Mouse (Mus musculus) forebrain, embryonic 14.5 days (tissue): Measurements from ENCODE around the gene Zmynd8. TPM values are rescaled to one million over a fixed set of nuclear protein-coding genes. Genes with fewer than 3 reads are reported as not detected.
A peak's percentile ranks its signal among the peaks of the same experiment; 100 is the strongest.

Experiments
- ATAC-seq: fragments of 200-750 bp; cut with Nextera tagmentation; 2 replicates; pipeline ENCODE4 v1.8.0; 2017; ENCODE audit warnings: mild to moderate bottlenecking, moderate library complexity
- DNase-seq: peaks from one replicate; pipeline ENCODE4 v3.0.0-alpha.2; 2015; ENCODE audit warnings: low spot score
- H3K27ac ChIP-seq: fragments of 300-500 bp; sonication (generic); 2 replicates; pipeline ENCODE4 v1.5.1; 2014; ENCODE audit warnings: low read depth, mild to moderate bottlenecking, control low read depth, low read length, moderate library complexity
- H3K27me3 ChIP-seq: fragments of 300-500 bp; sonication (generic); replicated peaks from 2 replicates; pipeline ENCODE4 v1.6.1; 2014; ENCODE audit warnings: low read length, control low read depth, mixed read lengths; ENCODE audit not compliant: control insufficient read depth, insufficient read depth
- H3K36me3 ChIP-seq: fragments of 300-500 bp; sonication (generic); 2 replicates; pipeline ENCODE4 v1.6.1; 2014; ENCODE audit warnings: low read length, control low read depth; ENCODE audit not compliant: control insufficient read depth, insufficient read depth
- H3K4me1 ChIP-seq: fragments of 300-500 bp; sonication (generic); 2 replicates; pipeline ENCODE4 v1.6.1; 2014; ENCODE audit warnings: antibody characterized with exemption, low read length, control low read depth; ENCODE audit not compliant: control insufficient read depth, insufficient read depth
- H3K4me2 ChIP-seq: fragments of 300-500 bp; sonication (generic); 2 replicates; pipeline ENCODE4 v1.6.1; 2014; ENCODE audit warnings: mild to moderate bottlenecking, control low read depth, low read length
- H3K4me3 ChIP-seq: fragments of 300-500 bp; sonication (generic); 2 replicates; pipeline ENCODE4 v1.5.1; 2014; ENCODE audit warnings: low read depth, low read length, control low read depth
- H3K9ac ChIP-seq: fragments of 300-500 bp; sonication (generic); 2 replicates; pipeline ENCODE4 v1.6.1; 2014; ENCODE audit warnings: mild to moderate bottlenecking, low read length, control low read depth, moderate library complexity
- H3K9me3 ChIP-seq: fragments of 300-500 bp; sonication (generic); replicated peaks from 2 replicates; pipeline ENCODE4 v1.6.1; 2016; ENCODE audit warnings: low read length, control low read depth, mixed read lengths; ENCODE audit not compliant: control insufficient read depth
- WGBS: fragments of 180-500 bp; shearing (Covaris S2); extraction: QIAGEN DNeasy Blood & Tissue Kit; methylation state at CpG from one replicate; pipeline ENCODE4 v1.1.7; 2014; 5-methylcytosine and 5-hydroxymethylcytosine counted together
- polyA plus RNA-seq: library from polyadenylated mRNA; unstranded; fragments of >200 nt; fragmentation: Nextera tagmentation; extraction: Ambion mirVana; gene quantifications from 2 replicates; pipeline ENCODE4 v1.2.1, GENCODE M21; 2014

The Zmynd8 gene
- polyA plus RNA-seq, 1 experiment from 2014 or later = 43.3 TPM

DNA sequence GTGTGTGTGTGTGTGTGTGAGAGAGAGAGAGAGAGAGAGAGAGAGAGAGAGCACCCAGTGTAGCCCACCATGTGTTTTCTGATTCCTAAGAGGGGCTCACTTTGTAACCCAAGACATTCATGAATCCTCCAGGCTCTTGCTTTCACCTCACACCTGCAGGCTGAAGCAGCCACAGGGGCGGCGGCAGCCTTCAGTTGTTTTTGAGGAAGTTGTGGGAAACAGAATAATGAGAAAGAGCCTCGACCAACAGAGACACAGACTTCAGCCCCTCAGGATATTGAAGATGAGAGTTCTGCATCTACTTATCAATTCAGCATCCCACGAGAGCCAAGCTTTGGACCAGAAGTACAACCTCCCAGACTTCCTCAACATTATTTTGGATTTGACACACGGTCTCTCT is 6.2 kb downstream of the Zmynd8 start:
- DNase-seq (no peak), ATAC-seq (no peak)
- H3K4me1 ChIP-seq = peaks cover 18% of the 10 kb centered on the region
- no peaks in the 10 kb centered on the region for H3K36me3 ChIP-seq
- H3K4me3 ChIP-seq = no peak overlapping the region
- H3K9ac ChIP-seq = no peak overlapping the region
- WGBS = 87% methylated on average over 5 of the region's 5 CpGs
- H3K4me2 ChIP-seq = no peak overlapping the region
- no peak overlapping the region for H3K27ac ChIP-seq
- H3K9me3 ChIP-seq = no peaks in the 10 kb centered on the region
- H3K27me3 ChIP-seq = no peaks in the 10 kb centered on the region

DNA sequence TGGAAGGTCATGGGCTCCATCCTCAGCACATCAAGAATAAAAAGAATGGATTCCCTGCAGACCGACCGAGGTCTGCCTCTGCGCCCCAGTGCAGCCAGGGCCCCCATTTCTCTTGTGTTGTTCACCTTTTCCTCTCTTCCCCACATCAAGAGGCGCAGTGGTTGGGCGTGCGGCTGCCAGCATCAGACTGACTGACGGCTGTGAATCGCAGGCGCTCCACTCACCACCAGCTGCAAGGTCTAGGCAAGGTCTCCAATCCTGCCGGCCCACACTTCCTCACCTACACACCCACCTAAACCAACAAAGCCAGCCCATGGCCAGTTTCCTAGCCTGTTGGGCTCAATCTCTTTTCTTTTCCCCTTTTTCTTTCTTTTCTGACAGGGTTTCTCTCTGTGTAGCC is 8.4 kb downstream of the Zmynd8 start:
- no peaks in the 10 kb centered on the region for H3K36me3 ChIP-seq
- H3K27ac ChIP-seq = no peak overlapping the region
- ATAC-seq (no peak), DNase-seq (no peak)
- WGBS = 88% methylated on average over 10 of the region's 10 CpGs
- no peaks in the 10 kb centered on the region for H3K27me3 ChIP-seq
- no peak overlapping the region for H3K4me2 ChIP-seq
- no peak overlapping the region for H3K4me3 ChIP-seq
- H3K9me3 ChIP-seq = no peaks in the 10 kb centered on the region
- H3K9ac ChIP-seq = no peak overlapping the region
- peaks cover 40% of the 10 kb centered on the region for H3K4me1 ChIP-seq

GRCm38 (mm10) chr2:165889874-165890273 is 8.9 kb downstream of the Zmynd8 start:
- Histone ChIP-seq H3K27ac (peak overlapping the region; percentile 7; the same call in 1 of the 2 replicates), H3K4me2 (no peak overlapping the region), H3K4me1 (peaks cover 45% of the 10 kb centered on the region), H3K9me3 (no peaks in the 10 kb centered on the region), H3K36me3 (no peaks in the 10 kb centered on the region), H3K27me3 (no peaks in the 10 kb centered on the region), H3K9ac (no peak overlapping the region), H3K4me3 (no peak overlapping the region)
- WGBS = 85% methylated on average over 10 of the region's 10 CpGs
- no peak for ATAC-seq
- no peak for DNase-seq

- DNase-seq (no peak), ATAC-seq (no peak)
- 73% methylated on average over 7 of the region's 7 CpGs for WGBS
- Histone ChIP-seq H3K4me2 (no peak overlapping the region), H3K36me3 (no peaks in the 10 kb centered on the region), H3K27ac (no peak overlapping the region), H3K27me3 (no peaks in the 10 kb centered on the region), H3K4me3 (no peak overlapping the region), H3K9me3 (no peaks in the 10 kb centered on the region), H3K9ac (peak overlapping the region; percentile 44), H3K4me1 (peaks cover 49% of the 10 kb centered on the region)
Measured at GRCm38 (mm10) chr2:165889266-165889665, 9.6 kb downstream of the Zmynd8 start.

- no peaks in the 10 kb centered on the region for H3K27me3 ChIP-seq
- peaks cover 53% of the 10 kb centered on the region for H3K4me1 ChIP-seq
- DNase-seq = no peak
- H3K4me3 ChIP-seq = no peak overlapping the region
- H3K4me2 ChIP-seq = peak overlapping the region; percentile 14; the same call in 1 of the 2 replicates
- ATAC-seq = no peak
- no peaks in the 10 kb centered on the region for H3K9me3 ChIP-seq
- H3K36me3 ChIP-seq = no peaks in the 10 kb centered on the region
- WGBS = 23% methylated on average over 3 of the region's 3 CpGs
- H3K27ac ChIP-seq = peak overlapping the region; percentile 100
- peak overlapping the region; percentile 44 for H3K9ac ChIP-seq
Measured at GRCm38 (mm10) chr2:165888813-165889221, 10.0 kb downstream of the Zmynd8 start.

GRCm38 (mm10) chr2:165888396-165888795 is 10.4 kb downstream of the Zmynd8 start:
- peaks cover 57% of the 10 kb centered on the region for H3K4me1 ChIP-seq
- 9% methylated on average over 13 of the region's 13 CpGs for WGBS

GRCm38 (mm10) chr2:165886857-165887628 is 11.8 kb downstream of the Zmynd8 start:
- ATAC-seq (no peak), DNase-seq (peak; percentile 69)
- peak overlapping the region; percentile 2; the same call in 1 of the 2 replicates for H3K4me2 ChIP-seq

More at GRCm38 (mm10) chr2:165888396-165888795, 10.4 kb downstream of the Zmynd8 start:
- H3K4me3 ChIP-seq = no peak overlapping the region
- no peaks in the 10 kb centered on the region for H3K36me3 ChIP-seq
- peak overlapping the region; percentile 100 for H3K27ac ChIP-seq
- DNase-seq (peak; percentile 94), ATAC-seq (peak; percentile 36)
- H3K27me3 ChIP-seq = no peaks in the 10 kb centered on the region
- H3K4me2 ChIP-seq = peak overlapping the region; percentile 14; the same call in 1 of the 2 replicates
- H3K9ac ChIP-seq = peak overlapping the region; percentile 44
- no peaks in the 10 kb centered on the region for H3K9me3 ChIP-seq

DNA sequence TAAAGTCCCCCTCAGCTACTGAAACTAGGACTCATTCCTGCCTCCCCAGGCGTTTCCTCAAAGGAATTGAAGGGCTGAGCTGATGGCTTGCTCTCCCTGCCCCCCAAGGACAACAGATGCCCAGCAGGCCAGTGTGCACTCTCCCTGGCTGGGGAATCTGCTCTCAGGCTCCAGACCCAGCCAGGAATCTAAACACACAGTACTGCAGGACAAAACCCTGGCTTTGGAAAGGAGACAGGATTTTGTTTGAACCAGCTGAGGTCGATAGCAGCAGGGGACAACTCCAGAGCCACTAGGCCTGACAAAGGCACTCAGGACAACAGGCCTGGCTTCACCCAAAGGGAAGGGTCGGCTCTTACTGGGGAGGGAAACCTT is 12.3 kb downstream of the Zmynd8 start:
- DNase-seq (peak; percentile 42), ATAC-seq (no peak)
- H3K36me3 ChIP-seq = no peaks in the 10 kb centered on the region
- no peak overlapping the region for H3K4me2 ChIP-seq
- H3K9ac ChIP-seq = peak overlapping the region; percentile 74
- H3K4me1 ChIP-seq = peaks cover 77% of the 10 kb centered on the region
- no peaks in the 10 kb centered on the region for H3K27me3 ChIP-seq
- WGBS = 8% methylated on average over 3 of the region's 3 CpGs
- H3K27ac ChIP-seq = peak overlapping the region; percentile 100
- no peak overlapping the region for H3K4me3 ChIP-seq
- no peaks in the 10 kb centered on the region for H3K9me3 ChIP-seq

More at GRCm38 (mm10) chr2:165886857-165887628, 11.8 kb downstream of the Zmynd8 start:
- H3K9ac ChIP-seq = peak overlapping the region; percentile 74
- no peak overlapping the region for H3K4me3 ChIP-seq
- 10% methylated on average over 25 of the region's 25 CpGs for WGBS
- H3K4me1 ChIP-seq = peaks cover 71% of the 10 kb centered on the region
- H3K27me3 ChIP-seq = no peaks in the 10 kb centered on the region
- H3K27ac ChIP-seq = peak overlapping the region; percentile 100
- no peaks in the 10 kb centered on the region for H3K36me3 ChIP-seq
- H3K9me3 ChIP-seq = no peaks in the 10 kb centered on the region

- no peak overlapping the region for H3K4me2 ChIP-seq
- DNase-seq = peak; percentile 40
Measured at GRCm38 (mm10) chr2:165885951-165886320, 12.9 kb downstream of the Zmynd8 start.

More at GRCm38 (mm10) chr2:165885951-165886320, 12.9 kb downstream of the Zmynd8 start:
- Histone ChIP-seq H3K9me3 (no peaks in the 10 kb centered on the region), H3K27me3 (no peaks in the 10 kb centered on the region), H3K36me3 (no peaks in the 10 kb centered on the region), H3K9ac (peak overlapping the region; percentile 74), H3K4me3 (no peak overlapping the region), H3K4me1 (peaks cover 81% of the 10 kb centered on the region), H3K27ac (peak overlapping the region; percentile 100)
- WGBS = 22% methylated on average over 4 of the region's 4 CpGs
- no peak for ATAC-seq
